Mouse (Mus musculus) layer of hippocampus, postnatal 14 days (tissue): ENCODE measurements around the gene Dnajb12. TPM values are rescaled to one million over a fixed set of nuclear protein-coding genes. Genes with fewer than 3 reads are reported as not detected.
A peak's percentile ranks its signal among the peaks of the same experiment; 100 is the strongest.
"Not testable (repeated sequence)": the region's sequence is repeated elsewhere in the genome, so short reads cannot be mapped to it uniquely, and the experiment has no call there.

Experiments used
- DNase-seq, 2 experiments: peaks; one replicate each; pipeline ENCODE4 v3.0.0; 2021 to 2022; ENCODE audit warnings: low spot score in 2 of 2, mixed read lengths in 1 of 2
- total RNA-seq, 2 experiments: library from RNA; stranded (reverse); gene quantifications; 2 replicates each; pipeline ENCODE4 v1.2.3; 2021

Dnajb12 gene
- total RNA-seq, 2 experiments from 2014 or later: 48.0 to 50.1 TPM

DNA sequence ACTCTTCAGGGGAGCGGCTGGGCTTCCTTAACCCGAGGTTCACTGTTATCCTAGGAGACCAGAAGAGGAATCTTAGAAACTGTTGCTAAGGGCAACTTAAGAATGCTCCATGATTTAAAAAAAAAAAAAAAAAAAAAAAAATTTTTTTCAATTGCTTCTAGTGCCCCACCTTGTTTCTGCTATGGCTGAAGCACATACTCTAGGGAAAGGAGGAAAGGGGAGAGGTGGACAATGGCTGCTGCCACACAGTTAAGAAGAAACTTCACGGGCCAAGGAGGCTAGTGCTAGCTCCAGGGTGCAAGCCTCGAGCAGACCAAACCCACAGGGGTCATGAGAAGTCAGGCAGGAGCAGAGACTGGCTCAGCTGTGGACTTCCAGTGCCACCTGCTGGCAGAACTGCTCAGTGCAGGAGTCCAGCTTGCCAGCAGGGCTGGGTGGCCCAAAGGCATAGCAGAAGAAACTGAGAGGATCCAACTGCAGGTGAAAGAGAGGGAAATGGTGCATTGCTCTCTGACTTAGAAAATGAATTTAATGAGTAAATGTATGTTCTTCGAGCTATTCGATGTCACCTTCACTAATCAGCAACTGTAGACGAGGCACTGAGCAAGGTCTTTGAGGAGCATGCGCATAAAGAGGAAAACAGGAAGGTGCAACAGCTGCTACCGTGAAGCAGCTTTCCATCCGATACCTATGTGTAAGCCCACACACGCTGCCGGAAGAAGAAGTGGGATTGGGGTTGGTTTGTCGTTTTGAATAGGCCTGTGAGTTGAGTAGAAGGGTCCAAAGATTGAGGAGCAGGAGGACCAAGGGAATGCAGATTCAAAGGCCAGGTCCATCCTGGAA is 14.3 kb upstream of the Dnajb12 start:
- peak; percentile 90 to 91 for DNase-seq

DNA sequence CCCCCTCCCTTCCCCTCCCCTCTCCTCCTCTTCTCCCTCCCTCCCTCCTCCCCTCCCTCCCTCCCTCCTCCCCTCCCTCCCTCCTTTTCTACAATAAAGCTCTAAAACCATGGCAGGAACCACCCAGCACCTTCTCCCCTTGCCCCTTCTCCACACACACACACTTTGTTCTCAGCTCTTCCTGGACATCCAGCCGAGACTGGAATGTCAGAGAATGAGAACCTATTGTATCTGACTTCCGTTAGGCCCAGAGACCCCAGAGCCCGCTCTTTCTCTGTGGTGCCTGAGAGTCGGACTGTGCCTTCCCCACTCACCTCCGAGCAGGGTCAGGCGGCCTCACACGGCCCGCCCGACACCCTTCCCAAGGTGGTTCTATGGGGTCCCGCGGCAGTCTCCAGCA is 11.1 kb upstream of the Dnajb12 start:
- DNase-seq: no peak

DNA sequence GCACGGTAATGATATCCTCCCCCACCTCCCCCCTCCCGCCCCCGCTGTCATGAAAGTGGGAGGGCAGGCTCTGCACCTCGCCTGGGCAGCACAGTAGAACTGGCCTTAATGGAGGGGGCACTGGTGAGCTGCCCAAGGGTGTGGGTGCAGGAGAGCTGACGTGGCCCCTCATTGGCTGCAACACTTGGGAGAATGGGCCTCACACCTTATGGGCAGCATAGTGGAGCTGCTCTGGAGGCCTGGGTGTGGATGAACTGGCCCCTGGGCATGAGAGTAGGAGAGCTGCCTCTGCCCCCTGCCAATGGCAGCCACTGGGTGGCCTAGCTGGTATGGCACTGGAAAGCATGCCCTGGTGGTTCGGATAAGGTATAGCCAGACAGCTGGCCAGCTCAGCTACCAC is 9.3 kb upstream of the Dnajb12 start:
- no peak for DNase-seq

DNA sequence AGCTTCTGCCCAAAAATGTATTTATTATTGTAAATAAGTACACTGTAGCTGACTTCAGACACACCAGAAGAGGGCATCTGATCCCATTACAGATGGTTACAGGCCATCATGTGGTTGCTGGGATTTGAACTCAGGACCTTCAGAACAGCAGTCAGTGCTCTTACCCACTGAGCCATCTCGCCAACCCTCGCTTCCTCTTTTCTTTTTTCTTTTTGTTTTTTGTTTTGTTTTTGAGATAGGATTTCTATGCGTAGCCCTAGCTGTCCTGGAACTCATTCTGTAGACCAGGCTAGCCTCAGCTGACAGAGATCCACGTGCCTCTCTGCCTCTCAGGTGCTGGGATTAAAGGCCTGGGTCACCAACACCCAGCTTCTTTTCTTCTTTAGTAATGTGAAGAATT is 6.7 kb upstream of the Dnajb12 start:
- not testable (repeated sequence) for DNase-seq

DNA sequence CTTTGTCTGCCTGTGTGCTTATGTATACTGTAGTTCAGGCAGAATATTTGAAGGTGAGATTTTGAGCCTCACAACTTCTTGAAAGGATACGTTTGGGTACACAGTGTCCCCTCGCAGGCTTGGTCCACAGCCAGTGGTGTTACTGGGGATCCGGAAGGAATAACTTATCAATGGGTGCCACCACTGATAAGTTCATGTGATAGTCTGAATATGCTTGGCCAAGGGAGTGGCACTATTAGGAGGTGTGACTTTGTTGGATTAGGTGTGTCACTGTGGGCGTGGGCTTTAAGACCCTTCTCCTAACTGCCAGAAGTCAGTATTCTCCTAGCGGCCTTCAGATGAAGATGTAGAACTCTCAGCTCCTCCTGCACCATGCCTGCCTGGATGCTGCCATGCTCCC is 6.2 kb upstream of the Dnajb12 start:
- DNase-seq: no peak

DNA sequence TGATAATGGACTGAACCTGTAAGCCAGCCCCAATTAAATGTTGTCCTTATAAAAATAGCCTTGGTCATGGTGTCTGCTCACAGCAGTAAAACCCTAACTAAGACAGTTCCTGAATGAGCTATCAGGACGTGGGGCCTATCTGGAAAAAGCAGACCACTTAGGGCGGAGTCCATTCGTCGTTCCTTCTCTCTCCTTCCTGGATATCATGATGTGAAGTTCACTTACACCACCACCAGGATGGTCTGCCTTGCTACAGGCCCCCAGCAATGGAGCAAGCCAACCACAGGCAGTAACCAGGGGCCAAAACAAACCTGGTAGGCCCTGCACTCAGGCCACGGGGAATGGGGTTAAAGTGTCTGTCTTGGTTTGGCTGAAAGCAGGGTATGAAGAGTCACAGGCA is 5.7 kb upstream of the Dnajb12 start:
- DNase-seq: no peak

DNA sequence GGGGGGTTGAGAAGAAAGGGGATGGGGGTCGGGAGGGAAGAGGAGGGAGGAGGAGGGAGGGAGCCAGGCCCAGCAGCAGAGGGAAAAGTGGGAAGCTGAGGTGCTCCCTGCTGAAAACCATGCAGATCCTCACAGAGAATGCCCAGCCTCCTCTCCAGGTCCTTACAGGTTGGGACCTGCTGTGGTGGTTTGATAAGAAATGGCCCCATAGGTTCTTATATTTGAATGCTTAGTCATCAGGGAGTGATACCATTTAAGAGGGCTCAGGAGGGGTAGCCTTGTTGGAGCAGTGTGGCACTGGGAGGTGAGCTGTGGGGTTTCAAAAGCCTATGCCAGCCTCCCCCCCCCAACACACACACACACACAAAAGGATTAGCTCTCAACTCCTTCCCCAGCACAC is 4.0 kb upstream of the Dnajb12 start:
- DNase-seq: no peak

DNA sequence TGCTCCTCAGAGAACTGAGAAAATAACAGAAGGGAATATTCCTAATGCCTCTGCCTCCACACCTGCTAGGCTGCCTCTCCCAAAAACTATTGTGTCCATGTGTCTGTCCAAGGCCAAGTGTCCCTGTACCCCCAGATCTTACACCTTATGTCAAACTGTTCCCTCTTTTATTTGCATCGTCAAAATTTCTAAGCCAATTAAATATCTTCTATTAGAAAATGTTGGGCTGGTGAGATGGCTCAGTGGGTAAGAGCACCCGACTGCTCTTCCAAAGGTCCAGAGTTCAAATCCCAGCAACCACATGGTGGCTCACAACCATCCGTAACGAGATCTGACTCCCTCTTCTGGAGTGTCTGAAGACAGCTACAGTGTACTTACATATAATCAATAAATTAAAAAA is 2.7 kb upstream of the Dnajb12 start:
- DNase-seq: not testable (repeated sequence)

DNA sequence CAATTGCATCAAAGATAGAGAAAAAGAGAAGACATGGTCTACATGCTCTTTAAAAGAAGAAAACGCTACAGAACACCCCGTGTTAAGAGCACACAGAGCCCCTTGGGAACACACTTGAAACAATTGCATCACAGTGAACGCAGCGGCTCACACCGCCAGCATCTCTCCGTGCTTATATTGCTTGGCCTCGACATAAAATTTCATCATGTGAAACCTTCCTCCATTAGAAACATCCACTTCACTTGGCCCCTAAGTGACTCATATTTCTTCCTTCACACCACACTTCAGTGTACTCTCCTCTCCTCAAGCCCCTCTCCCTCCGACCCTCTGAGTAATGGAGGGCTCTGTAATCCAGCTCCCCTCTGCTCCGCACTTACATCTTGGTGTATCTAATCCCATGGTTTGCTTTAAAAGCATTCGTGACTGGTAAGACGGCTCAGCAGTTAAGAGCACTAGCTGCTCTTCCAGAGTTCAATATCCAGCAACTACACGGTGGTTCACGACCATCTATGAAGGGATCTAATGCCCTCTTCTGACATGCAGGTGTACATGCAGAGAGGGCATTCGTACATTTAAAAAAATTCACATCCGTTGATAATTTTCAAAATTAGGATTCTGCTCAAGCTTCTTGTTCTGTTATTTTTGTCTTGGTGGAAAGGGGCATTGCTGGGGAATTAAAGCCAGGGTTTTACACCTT is 1.8 kb upstream of the Dnajb12 start:
- no peak for DNase-seq

DNA sequence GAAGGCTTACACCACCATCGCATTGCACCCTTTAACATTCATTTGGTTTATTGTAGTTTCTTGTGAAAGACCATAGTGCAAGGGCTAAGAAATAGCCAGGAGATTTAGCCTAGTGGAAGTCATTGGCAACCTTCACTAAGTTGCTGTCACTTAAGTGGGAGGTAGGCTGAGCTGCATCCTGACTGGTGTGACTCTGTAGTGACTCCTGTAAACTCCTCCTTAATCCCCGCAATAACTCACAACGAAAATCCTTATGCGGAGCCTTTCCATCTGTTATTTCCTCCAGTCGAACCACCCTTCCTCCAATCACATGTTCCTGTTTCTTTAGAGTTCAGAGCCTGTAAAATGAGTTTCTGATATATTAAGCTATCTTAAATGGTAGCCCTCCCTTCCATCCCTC is 533 bp upstream of the Dnajb12 start:
- no peak for DNase-seq

DNA sequence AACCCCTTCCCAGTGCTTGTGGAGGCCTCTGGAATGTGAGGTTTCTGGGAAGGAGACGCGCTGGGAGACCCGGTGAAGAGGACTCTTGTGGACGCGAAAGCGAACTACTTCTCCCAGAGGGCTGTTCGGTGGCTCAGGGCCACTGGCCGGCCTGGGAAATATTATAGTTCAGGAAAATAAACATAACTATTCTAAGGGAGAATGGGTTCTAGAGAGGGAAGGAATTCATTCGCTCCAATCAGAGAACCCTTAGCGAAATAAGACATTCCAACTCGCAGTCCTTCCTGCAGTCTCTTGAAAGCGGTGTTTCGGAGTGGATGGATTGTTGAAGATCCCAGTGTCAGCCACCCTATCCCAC is 652 bp downstream of the Dnajb12 start:
- DNase-seq: no peak

DNA sequence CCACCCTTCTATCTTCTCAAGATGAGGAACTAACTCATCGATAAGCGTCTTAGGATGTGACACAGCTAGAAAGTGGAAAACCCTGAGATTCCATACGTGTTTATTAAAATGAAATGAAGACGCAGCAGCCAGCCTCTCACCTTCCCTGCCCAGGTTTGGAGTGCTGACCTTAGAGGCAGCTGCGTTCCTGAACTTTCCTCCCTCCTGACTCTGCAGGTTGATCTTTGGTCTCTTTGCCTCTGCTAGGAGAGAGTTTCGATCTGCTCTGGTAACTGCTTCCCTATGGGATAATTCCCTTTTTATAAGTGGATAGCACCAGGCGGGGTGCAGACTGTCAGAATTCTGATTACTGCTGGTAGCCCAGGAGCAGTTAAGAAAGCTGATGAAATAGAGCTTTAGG is 1.5 kb downstream of the Dnajb12 start:
- no peak for DNase-seq

DNA sequence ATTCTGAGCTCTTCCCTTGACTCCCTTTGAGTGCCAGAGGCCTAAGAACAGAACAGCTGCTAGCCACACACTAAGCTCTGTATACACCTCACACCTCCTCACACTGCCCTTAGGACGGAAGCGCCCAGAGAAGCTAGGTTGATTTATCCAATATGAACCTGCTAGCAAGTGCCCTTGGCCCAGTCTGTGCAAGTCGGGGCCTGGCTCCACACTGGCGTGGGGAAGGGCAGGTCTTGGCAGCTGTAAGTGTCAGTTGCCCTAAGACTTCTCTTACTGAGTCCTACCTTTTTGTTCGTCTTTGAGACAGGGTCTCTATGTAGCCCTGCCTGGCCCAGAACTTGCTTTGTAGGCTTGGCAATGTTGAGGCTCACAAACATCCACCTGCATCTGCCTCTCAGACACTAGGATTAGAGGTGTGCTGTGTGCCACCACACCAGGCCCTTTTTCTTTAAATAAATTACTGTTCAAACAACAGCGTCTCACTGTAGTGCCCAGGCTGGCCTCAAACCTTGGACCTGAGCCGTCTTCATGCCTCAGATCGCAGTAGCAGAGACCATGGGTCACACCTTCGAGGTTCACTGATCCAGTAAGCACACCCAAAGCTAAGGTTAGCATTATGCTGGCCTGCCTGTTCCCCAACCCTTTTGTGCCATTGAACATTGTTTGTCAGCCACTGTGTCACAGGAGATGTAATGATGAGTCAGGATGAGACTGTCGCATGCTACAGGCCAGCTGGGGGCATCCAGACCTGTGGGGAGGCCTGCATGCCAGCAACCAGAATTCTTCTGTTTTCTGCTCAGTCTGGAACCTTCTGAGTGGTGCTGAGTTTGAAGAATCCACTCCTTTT is 5.2 kb downstream of the Dnajb12 start:
- no peak for DNase-seq

DNA sequence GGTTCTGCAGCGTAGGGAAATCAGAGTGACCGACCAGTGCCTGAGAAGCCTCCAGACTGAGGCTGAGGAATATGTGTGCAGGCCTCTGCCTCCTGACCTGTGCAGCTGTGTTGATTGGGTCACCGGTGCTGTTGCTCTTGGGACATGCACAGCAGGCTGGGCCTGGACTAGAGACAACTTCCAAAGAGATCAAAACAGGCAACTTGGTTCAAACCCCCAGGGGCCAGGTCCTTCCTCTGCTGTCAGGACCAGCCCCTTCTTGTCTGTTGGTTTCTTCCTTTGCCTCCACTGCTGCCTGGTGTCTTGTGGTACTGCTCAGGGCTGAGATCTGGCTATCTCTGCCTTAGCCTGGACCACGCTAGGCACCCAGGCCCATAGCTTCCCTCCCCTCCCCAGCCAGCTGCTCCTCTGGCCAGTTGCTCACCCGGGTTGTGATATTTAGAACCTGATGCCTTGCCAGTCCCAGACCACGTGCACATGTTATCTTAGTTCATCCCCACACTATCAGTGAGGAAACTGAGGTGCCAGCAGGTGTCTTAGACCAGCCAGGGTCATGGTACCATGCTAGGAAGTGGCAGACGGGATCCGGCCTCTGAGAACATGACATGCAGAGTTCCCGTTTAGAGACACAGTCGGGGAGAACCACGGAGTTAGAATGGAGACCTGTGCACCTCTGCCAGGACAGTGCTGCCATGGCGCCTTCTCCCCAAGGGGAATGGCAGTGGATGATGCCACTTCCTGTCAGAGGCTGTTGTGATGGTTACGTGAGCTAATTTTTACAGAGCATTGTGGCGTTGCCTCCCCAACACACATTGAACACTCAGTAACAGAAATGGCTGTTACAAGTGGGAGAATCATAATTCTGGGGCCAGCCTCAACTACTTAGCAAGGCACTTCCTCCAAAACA is 6.1 kb downstream of the Dnajb12 start:
- DNase-seq: no peak

DNA sequence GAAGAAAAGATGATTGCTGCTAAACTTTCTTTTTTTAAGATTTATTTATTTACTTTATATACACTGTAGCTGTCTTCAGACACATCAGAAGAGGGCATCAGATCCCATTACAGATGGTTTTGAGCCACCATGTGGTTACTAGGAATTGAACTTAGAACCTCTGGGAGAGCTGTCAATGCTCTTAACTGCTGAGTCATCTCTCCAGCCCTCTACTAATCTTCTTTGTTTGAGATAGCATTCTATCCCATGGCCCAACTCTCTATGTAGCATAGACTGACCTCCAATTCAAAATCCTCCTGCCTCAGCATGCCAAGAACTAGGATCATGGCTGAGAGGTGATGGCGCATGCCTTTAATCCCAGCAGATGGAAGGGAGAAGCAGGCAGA is 6.7 kb downstream of the Dnajb12 start:
- no peak for DNase-seq

DNA sequence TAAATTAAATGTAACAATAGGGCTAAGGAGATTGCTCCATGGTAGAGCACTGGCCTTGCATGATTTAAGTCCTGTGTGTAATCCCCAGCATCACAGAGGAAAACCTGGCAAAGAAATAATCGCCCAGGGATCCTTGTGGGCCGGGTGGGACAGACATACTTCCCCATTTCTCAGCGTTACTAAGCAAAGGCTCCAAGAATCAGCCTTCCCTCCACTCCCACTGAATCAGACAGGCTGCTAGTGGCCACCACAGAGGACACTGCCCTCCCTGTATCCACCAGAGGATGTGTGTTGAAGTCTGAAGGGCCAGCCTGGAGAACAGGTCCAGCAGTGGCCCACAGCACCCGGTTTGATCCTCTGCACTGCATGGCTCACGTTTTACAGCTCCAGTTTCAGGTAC is 8.1 kb downstream of the Dnajb12 start:
- no peak for DNase-seq

DNA sequence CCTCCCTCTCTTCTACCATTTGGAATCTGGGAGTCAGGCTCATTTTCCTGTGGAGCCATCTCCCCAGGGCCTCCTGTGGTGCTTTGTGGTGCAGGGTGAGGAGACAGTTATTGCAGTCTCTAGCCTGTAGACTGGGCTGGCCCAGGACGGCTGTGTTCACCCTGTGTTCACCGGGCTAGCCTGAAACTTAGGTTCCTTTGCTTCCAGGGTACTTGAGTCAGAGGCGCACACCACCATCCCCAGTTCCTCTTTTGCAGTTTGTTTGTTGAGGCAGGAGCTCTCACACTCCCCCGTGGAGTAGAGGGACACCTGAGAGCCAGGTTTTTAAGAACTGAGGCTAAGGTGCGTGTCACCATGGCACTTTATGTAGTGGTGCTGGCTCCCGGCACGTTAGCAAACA is 10.0 kb downstream of the Dnajb12 start:
- no peak for DNase-seq

DNA sequence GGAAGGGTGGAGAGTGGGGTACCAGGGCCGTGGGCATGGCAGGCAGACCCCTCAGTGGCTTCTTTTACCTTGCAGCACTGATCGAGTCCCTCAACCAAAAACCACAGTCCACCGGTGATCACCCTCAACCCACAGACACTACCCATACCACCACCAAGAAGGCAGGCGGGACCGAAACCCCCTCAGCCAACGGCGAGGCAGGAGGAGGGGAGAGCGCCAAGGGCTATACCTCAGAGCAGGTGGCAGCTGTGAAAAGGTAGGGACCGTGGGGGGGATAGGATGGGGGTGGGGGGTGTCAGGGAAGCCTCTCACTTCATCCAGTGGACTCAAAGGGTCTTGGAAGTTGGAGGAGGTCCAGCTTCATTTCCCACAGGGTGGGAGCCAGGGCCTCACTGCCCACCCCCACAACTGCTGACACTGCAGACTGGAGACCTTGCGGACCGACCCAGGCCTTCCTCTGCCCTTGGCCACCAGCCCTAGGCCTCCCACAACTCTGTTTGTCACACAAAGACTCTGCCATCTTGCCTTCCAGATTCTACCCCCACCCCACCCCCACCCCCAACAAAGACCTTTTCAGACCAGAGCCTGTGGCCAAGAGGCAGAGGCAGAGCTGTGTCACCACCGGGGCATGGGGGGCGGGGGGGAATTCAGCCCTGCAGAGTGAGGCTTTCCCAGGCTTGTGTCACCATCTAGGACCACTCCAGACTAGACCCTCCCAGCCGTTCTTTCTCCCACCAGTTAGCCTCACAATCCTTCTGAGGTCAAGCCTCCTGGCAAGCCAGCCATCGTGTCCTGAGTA is 10.8 kb downstream of the Dnajb12 start:
- DNase-seq: no peak

DNA sequence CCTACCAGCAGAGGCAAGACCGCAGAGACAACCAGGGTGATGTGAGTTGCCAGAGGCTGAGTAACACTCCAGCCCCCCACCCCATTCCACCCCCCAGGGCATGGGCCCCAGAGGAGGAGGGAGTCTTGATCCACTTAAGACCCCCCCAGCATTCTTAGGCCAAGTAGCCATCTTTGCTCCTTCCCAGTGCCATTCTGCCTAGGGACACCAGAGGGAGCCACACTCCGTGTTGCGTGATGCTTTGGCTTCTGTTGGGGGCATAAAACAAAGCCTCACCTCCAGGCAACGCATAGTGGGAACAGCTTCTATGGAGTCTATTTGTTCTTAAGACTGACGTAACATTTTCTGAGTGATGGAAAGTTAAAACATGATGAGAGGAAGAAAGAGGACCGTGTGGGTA is 13.6 kb downstream of the Dnajb12 start:
- DNase-seq: peak; percentile 77 to 81
